Mouse (Mus musculus) olfactory bulb, adult 2 months (tissue): ENCODE data around the gene Asic2.

Experiments used
- CTCF ChIP-seq: fragments of 200-500 bp; IDR thresholded peaks from 2 replicates; pipeline ENCODE4 v1.5.1; 2012; ENCODE audit warnings: low read depth, mild to moderate bottlenecking, low read length, moderate library complexity; ENCODE audit not compliant: insufficient read depth
- POLR2A ChIP-seq: fragments of 200-500 bp; IDR thresholded peaks from 2 replicates; pipeline ENCODE4 v1.6.1; 2012; ENCODE audit warnings: mild to moderate bottlenecking, low read depth, low read length, moderate library complexity; ENCODE audit not compliant: insufficient read depth

DNA sequence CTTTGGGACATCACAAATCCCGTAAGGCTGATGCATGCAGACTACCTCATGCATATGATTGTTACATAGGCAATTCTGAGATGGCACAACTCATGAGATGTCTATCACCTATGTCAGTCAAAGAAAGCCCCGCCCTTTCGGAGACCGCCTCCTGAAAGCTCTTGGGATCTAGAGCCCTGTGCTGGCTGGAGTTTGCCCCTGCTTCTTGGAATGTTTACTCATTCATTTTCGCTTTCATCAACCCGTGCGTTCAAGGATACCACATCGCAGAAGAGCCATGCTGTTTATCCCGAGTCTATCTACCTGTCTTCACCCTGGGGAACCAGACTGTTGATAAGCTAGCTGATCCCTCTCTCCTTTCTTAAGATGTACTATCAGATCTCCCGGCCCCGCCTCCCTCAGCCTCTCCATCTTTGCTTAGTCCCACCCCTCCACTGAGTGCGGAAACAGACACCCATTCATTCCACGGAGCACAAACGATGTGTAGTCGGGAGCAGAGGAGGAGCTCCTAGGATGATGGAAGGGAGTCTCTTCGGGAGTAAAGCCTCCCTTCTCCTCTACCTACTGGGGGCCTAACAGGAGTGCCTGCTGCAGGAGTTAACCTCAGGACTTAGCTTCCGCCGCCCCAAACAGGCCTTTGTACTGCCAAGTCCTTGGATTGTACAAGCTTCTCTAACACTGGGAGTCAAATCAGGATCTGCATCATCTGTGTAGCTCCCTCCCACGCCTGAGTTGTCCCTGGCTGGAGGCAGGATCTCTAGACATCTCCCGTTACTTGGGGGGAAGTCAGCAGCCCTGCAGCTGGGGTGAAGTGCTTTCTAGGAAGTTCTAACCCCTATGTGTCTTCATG is 356.1 kb downstream of the Asic2 start:
- TF ChIP-seq POLR2A (no peak), CTCF (no peak)
